ENCODE assay signal across 8 mouse cellular contexts in the genomic region with DNA sequence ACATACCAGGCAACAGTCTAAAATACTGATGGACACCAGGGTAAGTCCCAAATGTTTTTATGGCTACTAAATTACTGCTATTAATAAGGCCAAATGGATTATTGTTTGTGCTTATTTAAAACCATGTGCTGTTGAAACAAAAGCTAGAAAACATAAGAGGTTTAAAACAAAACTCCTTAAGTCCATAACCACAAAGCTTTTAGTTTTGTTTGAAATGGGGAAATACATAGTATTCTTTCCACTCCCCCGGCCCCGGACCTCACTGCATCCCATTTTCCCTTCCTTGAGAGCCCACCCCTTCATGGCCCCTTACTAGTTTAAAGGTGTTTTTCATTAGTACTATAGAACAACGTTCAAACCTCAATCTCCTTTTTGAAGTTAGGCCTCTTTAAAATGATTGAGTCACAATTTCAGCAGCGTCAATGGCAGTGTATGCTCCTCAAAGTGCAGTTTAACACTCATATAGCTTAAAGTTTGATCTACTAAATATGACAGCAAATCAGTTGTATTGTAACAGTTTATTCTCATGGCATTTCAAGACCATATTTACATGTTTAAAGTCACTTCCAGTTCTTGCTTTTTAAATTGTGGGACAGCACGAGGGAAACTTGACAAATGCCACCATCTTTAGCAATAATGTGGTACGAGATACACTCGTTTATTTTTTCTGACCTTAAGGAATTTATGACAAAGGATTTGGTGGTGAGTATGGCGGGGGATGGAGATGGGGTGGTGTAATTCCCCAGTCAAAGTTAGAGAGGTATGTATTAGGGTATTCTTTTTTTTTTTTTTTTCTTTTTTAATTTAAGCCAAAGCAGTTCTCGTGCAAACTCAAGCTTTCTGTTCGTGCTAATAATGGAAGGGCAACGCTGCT. TPM values are rescaled to one million over a fixed set of nuclear protein-coding genes. Genes with fewer than 3 reads are reported as not detected.
DNase-seq lines count a peak whose midpoint lies in the region; ATAC-seq and TF ChIP-seq lines count a peak whose summit lies in the region.

No protein-coding gene starts in this region.

- WGBS in spleen, adult 2 months: 2% methylated on average over 11 of the region's 11 CpGs
- WGBS in embryonic facial prominence, embryonic 14.5 days: 4% methylated on average over 11 of the region's 11 CpGs
- 3% methylated on average over 11 of the region's 11 CpGs for WGBS in limb, embryonic 15.5 days
- 3% methylated on average over 11 of the region's 11 CpGs for WGBS in stomach, embryonic 16.5 days

- H3K27ac ChIP-seq in spleen, adult 2 months (ENCODE audit: insufficient read depth, low read length): no peak overlapping the region
- peak overlapping the region; percentile 98 for H3K27ac ChIP-seq in embryonic facial prominence, embryonic 14.5 days (replicated peaks; ENCODE audit: low read depth, low read length)
- H3K27ac ChIP-seq in limb, embryonic 15.5 days: peak overlapping the region; percentile 99
- H3K27ac ChIP-seq in stomach, embryonic 16.5 days (ENCODE audit: low read length): peak overlapping the region; percentile 98

- no peaks in the 10 kb centered on the region for H3K9me3 ChIP-seq in embryonic facial prominence, embryonic 14.5 days (ENCODE audit: control insufficient read depth, low read length)
- H3K9me3 ChIP-seq in limb, embryonic 15.5 days: no peaks in the 10 kb centered on the region
- H3K9me3 ChIP-seq in stomach, embryonic 16.5 days (replicated peaks; ENCODE audit: control insufficient read depth, low read length): no peaks in the 10 kb centered on the region

- peak overlapping the region; percentile 95 for H3K4me3 ChIP-seq in spleen, adult 2 months (ENCODE audit: extremely low read depth, insufficient read depth, insufficient read length)
- peak overlapping the region; percentile 74 for H3K4me3 ChIP-seq in embryonic facial prominence, embryonic 14.5 days (ENCODE audit: low read depth, low read length)
- H3K4me3 ChIP-seq in limb, embryonic 15.5 days: peak overlapping the region; percentile 85
- H3K4me3 ChIP-seq in stomach, embryonic 16.5 days (replicated peaks; ENCODE audit: low read length): peak overlapping the region; percentile 94

- no peak for DNase-seq in spleen, adult 2 months (ENCODE audit: low read depth in 1 of 2, low spot score in 2 of 2)
- no peak for DNase-seq in spleen, adult 12 weeks (ENCODE audit: low spot score)
- DNase-seq in embryonic facial prominence, embryonic 14.5 days (ENCODE audit: low spot score): no peak
- no peak for DNase-seq in layer of hippocampus, adult 11-12 months (ENCODE audit: low spot score)
- no peak for DNase-seq in natural killer cell, adult 2 months (ENCODE audit: low spot score in 2 of 2)

- peaks cover 3% of the 10 kb centered on the region; the same call in 1 of the 2 replicates for H3K4me1 ChIP-seq in spleen, adult 2 months (ENCODE audit: control insufficient read depth, insufficient read depth, insufficient read length)
- H3K4me1 ChIP-seq in embryonic facial prominence, embryonic 14.5 days (ENCODE audit: control insufficient read depth, insufficient read depth, low read length): peaks cover 11% of the 10 kb centered on the region; the same call in 1 of the 2 replicates
- H3K4me1 ChIP-seq in limb, embryonic 15.5 days: peaks cover 9% of the 10 kb centered on the region
- H3K4me1 ChIP-seq in stomach, embryonic 16.5 days (ENCODE audit: control insufficient read depth, insufficient read depth, low read length): peaks cover 11% of the 10 kb centered on the region; the same call in 1 of the 2 replicates

- H3K4me2 ChIP-seq in embryonic facial prominence, embryonic 14.5 days (ENCODE audit: low read depth, low read length): peak overlapping the region; percentile 63
- H3K4me2 ChIP-seq in limb, embryonic 15.5 days: peak overlapping the region; percentile 52
- H3K4me2 ChIP-seq in stomach, embryonic 16.5 days (ENCODE audit: low read depth, low read length): peak overlapping the region; percentile 77

- TF ChIP-seq POLR2A in spleen, adult 2 months (IDR thresholded peaks at IDR 0.05; ENCODE audit: low read depth, low read length): no peak

- no peak for TF ChIP-seq CTCF in spleen, adult 2 months (IDR thresholded peaks at IDR 0.05; ENCODE audit: extremely low read depth, insufficient read depth, insufficient read length, insufficient replicate concordance)

- H3K9ac ChIP-seq in embryonic facial prominence, embryonic 14.5 days (ENCODE audit: low read depth, low read length): peak overlapping the region; percentile 94
- peak overlapping the region; percentile 99; the same call in 1 of the 2 replicates for H3K9ac ChIP-seq in limb, embryonic 15.5 days
- H3K9ac ChIP-seq in stomach, embryonic 16.5 days (ENCODE audit: low read length): peak overlapping the region; percentile 97

- no peak for ATAC-seq in embryonic facial prominence, embryonic 14.5 days (ENCODE audit: low read depth)
- ATAC-seq in limb, embryonic 15.5 days (ENCODE audit: insufficient number of reproducible peaks, low FRiP score, low TSS enrichment, low read depth): no peak
- no peak for ATAC-seq in stomach, embryonic 16.5 days (ENCODE audit: insufficient read depth, low FRiP score)
- ATAC-seq in cerebellum, adult (ENCODE audit: insufficient number of reproducible peaks, low FRiP score, low TSS enrichment): no peak

- no peaks in the 10 kb centered on the region for H3K27me3 ChIP-seq in spleen, adult 2 months (ENCODE audit: control insufficient read depth, insufficient read depth, low read length)
- H3K27me3 ChIP-seq in embryonic facial prominence, embryonic 14.5 days (replicated peaks; ENCODE audit: control insufficient read depth, insufficient read depth, low read length): no peaks in the 10 kb centered on the region
- no peaks in the 10 kb centered on the region for H3K27me3 ChIP-seq in limb, embryonic 15.5 days
- H3K27me3 ChIP-seq in stomach, embryonic 16.5 days (ENCODE audit: control insufficient read depth, insufficient read depth, low read length): no peaks in the 10 kb centered on the region

- H3K36me3 ChIP-seq in spleen, adult 2 months (ENCODE audit: control insufficient read depth, insufficient read depth, low read length): no peaks in the 10 kb centered on the region
- no peaks in the 10 kb centered on the region for H3K36me3 ChIP-seq in embryonic facial prominence, embryonic 14.5 days (ENCODE audit: control insufficient read depth, insufficient read depth, low read length)
- no peaks in the 10 kb centered on the region for H3K36me3 ChIP-seq in limb, embryonic 15.5 days
- no peaks in the 10 kb centered on the region for H3K36me3 ChIP-seq in stomach, embryonic 16.5 days (ENCODE audit: control insufficient read depth, insufficient read depth, low read length)

RNA-seq across cellular contexts. Expression of a gene that starts 1.2 kb away (rescaled TPM):
- polyA plus RNA-seq in spleen, adult 2 months (2012; rRNA removed): 3.2 and 3.8 TPM in 2 replicates
- 19.5 and 21.9 TPM in 2 replicates for polyA plus RNA-seq in embryonic facial prominence, embryonic 14.5 days (2014; fragmentation: Nextera tagmentation; extraction: Ambion mirVana)
- polyA plus RNA-seq in limb, embryonic 15.5 days (2015; fragmentation: Nextera tagmentation; extraction: Ambion mirVana): 19.1 and 20.5 TPM in 2 replicates
- polyA plus RNA-seq in stomach, embryonic 16.5 days (2015; fragmentation: Nextera tagmentation; extraction: Ambion mirVana): 20.5 and 21.6 TPM in 2 replicates

RNA-seq across cellular contexts. Expression of a gene that starts 1.3 kb away (rescaled TPM):
- polyA plus RNA-seq in spleen, adult 2 months (2012; rRNA removed): 2.5 and 3.8 TPM in 2 replicates
- 6.5 and 7.2 TPM in 2 replicates for polyA plus RNA-seq in embryonic facial prominence, embryonic 14.5 days (2014; fragmentation: Nextera tagmentation; extraction: Ambion mirVana)
- 5.5 and 6.8 TPM in 2 replicates for polyA plus RNA-seq in limb, embryonic 15.5 days (2015; fragmentation: Nextera tagmentation; extraction: Ambion mirVana)
- 5.0 and 5.5 TPM in 2 replicates for polyA plus RNA-seq in stomach, embryonic 16.5 days (2015; fragmentation: Nextera tagmentation; extraction: Ambion mirVana)
